Mouse (Mus musculus) kidney, adult 2 months (tissue): ENCODE results near the gene Siae.

Experiments
- CTCF ChIP-seq: fragments of 200-500 bp; conservative IDR thresholded peaks from 2 replicates; pipeline ENCODE4 v1.5.1; 2011; ENCODE audit warnings: low read depth, mild to moderate bottlenecking, control low read depth, low read length, moderate library complexity, mixed read lengths; ENCODE audit not compliant: insufficient read depth, insufficient read length
- POLR2A ChIP-seq: fragments of 200-500 bp; IDR thresholded peaks from one replicate; pipeline ENCODE4 v1.6.1; 2011; ENCODE audit warnings: low read depth, low read length, control low read depth

GRCm38 (mm10) chr9:37614316-37614715 is 58.8 kb downstream of the Siae start:
- TF ChIP-seq POLR2A (no peak), CTCF (no peak)
